Mouse (Mus musculus) thymus, adult 18-20 months (tissue): Measurements from ENCODE around the gene Zmynd8.
A peak's percentile ranks its signal among the peaks of the same experiment; 100 is the strongest.

Experiments used
- DNase-seq, 2 experiments: peaks; one replicate each; pipeline ENCODE4 v3.0.0; 2022; ENCODE audit warnings: mixed read lengths in 2 of 2

Gene Zmynd8

GRCm38 (mm10) chr2:165792431-165793282 lies 106.2 kb downstream of the Zmynd8 start:
- peak; percentile 44 to 57 for DNase-seq

GRCm38 (mm10) chr2:165791657-165792056 lies 107.2 kb downstream of the Zmynd8 start:
- DNase-seq: peak in 1 of 2 experiments; percentile 36

- no peak for DNase-seq
Observed at GRCm38 (mm10) chr2:165791026-165791425, 107.8 kb downstream of the Zmynd8 start.

- DNase-seq: no peak
Observed at GRCm38 (mm10) chr2:165789667-165790066, 109.1 kb downstream of the Zmynd8 start.

- no peak for DNase-seq
Observed at GRCm38 (mm10) chr2:165788796-165789195, 110.0 kb downstream of the Zmynd8 start.

GRCm38 (mm10) chr2:165788005-165788404 lies 110.8 kb downstream of the Zmynd8 start:
- no peak for DNase-seq

GRCm38 (mm10) chr2:165786467-165786866 lies 112.3 kb downstream of the Zmynd8 start:
- no peak for DNase-seq

- no peak for DNase-seq
Observed at GRCm38 (mm10) chr2:165785312-165786036, 113.3 kb downstream of the Zmynd8 start.

GRCm38 (mm10) chr2:165782324-165782723 lies 116.5 kb downstream of the Zmynd8 start:
- peak; percentile 44 to 48 for DNase-seq

- DNase-seq: peak in 1 of 2 experiments; percentile 41
Observed at GRCm38 (mm10) chr2:165778927-165779326, 119.9 kb downstream of the Zmynd8 start.

- no peak for DNase-seq
Observed at GRCm38 (mm10) chr2:165769375-165769948, 129.4 kb downstream of the Zmynd8 start.

GRCm38 (mm10) chr2:165768805-165769358 lies 129.9 kb downstream of the Zmynd8 start:
- no peak for DNase-seq

GRCm38 (mm10) chr2:165759421-165759985 lies 139.3 kb downstream of the Zmynd8 start:
- no peak for DNase-seq

- no peak for DNase-seq
Observed at GRCm38 (mm10) chr2:165758534-165758933, 140.3 kb downstream of the Zmynd8 start.

- DNase-seq: no peak
Observed at GRCm38 (mm10) chr2:165757799-165758198, 141.0 kb downstream of the Zmynd8 start.

- no peak for DNase-seq
Observed at GRCm38 (mm10) chr2:165752704-165753103, 146.1 kb downstream of the Zmynd8 start.

GRCm38 (mm10) chr2:165751068-165751467 lies 147.7 kb downstream of the Zmynd8 start:
- DNase-seq: no peak

- no peak for DNase-seq
Observed at GRCm38 (mm10) chr2:165748426-165748825, 150.4 kb downstream of the Zmynd8 start.

GRCm38 (mm10) chr2:165747975-165748374 lies 150.8 kb downstream of the Zmynd8 start:
- DNase-seq: no peak

GRCm38 (mm10) chr2:165745306-165746098 lies 153.3 kb downstream of the Zmynd8 start:
- DNase-seq: no peak

- no peak for DNase-seq
Observed at GRCm38 (mm10) chr2:165742210-165742786, 156.5 kb downstream of the Zmynd8 start.
